20 mouse cellular contexts compared by ENCODE assay signal in the genomic region with DNA sequence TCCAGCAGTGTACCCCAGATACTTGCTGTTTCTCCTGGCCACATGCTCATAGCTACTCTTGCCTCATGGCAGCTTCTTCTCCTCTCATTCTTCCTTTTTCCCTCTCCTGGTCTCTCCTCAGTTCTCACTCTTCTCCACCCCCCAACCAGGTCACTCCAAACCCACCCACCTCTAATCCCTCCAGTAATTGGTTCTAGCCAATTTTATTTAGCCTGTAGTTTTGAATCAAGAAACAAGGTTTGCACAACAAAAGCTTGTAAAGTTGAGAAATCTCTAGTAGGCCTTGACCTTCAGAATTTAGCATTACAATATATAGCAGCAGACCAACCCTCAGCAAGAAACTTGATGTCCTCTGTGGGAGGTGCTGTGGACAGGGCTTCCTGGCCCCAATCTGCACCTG. TPM values are rescaled to one million over a fixed set of nuclear protein-coding genes. Genes with fewer than 3 reads are reported as not detected.
DNase-seq lines count a peak whose midpoint lies in the region; ATAC-seq and TF ChIP-seq lines count a peak whose summit lies in the region.
"Had no signal": no experiment of that assay in that cellular context is flagged by ENCODE, and none has a peak within 500 bp of the region (broad histone marks: within the 10 kb centered on the region; RNA-seq: fewer than 3 reads in every experiment).

No protein-coding gene starts in this region.

- 0 out of 2 replicates have a peak, but pooled peaks have one; percentile 17 for ATAC-seq in hindbrain, embryonic 16.5 days
- ATAC-seq in hindbrain, embryonic 12.5 days (ENCODE audit: low FRiP score), result no peak
- ATAC-seq: forebrain, embryonic 16.5 days had no signal

- no peak for TF ChIP-seq POLR2A in CH12.LX (IDR thresholded peaks at IDR 0.05; ENCODE audit: low read depth, low read length)
- no peak for TF ChIP-seq POLR2A in cerebellum, adult 2 months (IDR thresholded peaks at IDR 0.05; ENCODE audit: borderline replicate concordance, insufficient read depth, low read length)

- no peak for TF ChIP-seq EP300 in CH12.LX (IDR thresholded peaks at IDR 0.05; ENCODE audit: low read length)

- no peaks in the 10 kb centered on the region for H3K27me3 ChIP-seq in hindbrain, embryonic 16.5 days (replicated peaks; ENCODE audit: control insufficient read depth, insufficient read depth, low read length)
- no peaks in the 10 kb centered on the region for H3K27me3 ChIP-seq in hindbrain, embryonic 12.5 days
- H3K27me3 ChIP-seq in CH12.LX (replicated peaks), result no peaks in the 10 kb centered on the region
- H3K27me3 ChIP-seq in cerebellum, adult 2 months (ENCODE audit: control insufficient read depth, insufficient read depth, low read length), result no peaks in the 10 kb centered on the region
- H3K27me3 ChIP-seq: embryonic facial prominence, embryonic 13.5 days; forebrain, embryonic 12.5 days; heart, embryonic 15.5 days had no signal

- no peaks in the 10 kb centered on the region for H3K9me3 ChIP-seq in hindbrain, embryonic 16.5 days (ENCODE audit: control insufficient read depth, low read length)
- no peaks in the 10 kb centered on the region for H3K9me3 ChIP-seq in hindbrain, embryonic 12.5 days (replicated peaks)
- H3K9me3 ChIP-seq in CH12.LX (replicated peaks; ENCODE audit: low read length), result no peaks in the 10 kb centered on the region
- H3K9me3 ChIP-seq: embryonic facial prominence, embryonic 13.5 days; forebrain, embryonic 12.5 days; G1E; heart, embryonic 15.5 days had no signal

- no peak overlapping the region for H3K9ac ChIP-seq in hindbrain, embryonic 16.5 days (ENCODE audit: low read depth, low read length)
- H3K9ac ChIP-seq in hindbrain, embryonic 12.5 days, result no peak overlapping the region
- no peak overlapping the region for H3K9ac ChIP-seq in CH12.LX (ENCODE audit: insufficient read depth, low read depth)
- H3K9ac ChIP-seq: embryonic facial prominence, embryonic 13.5 days; forebrain, embryonic 12.5 days; heart, embryonic 15.5 days; hindbrain, embryonic 14.5 days had no signal

- H3K4me3 ChIP-seq in hindbrain, embryonic 16.5 days (ENCODE audit: low read length), result no peak overlapping the region
- H3K4me3 ChIP-seq in hindbrain, embryonic 12.5 days, result no peak overlapping the region
- H3K4me3 ChIP-seq in CH12.LX (replicated peaks in 1 of 3; ENCODE audit: low read depth in 2 of 3, low read length in 2 of 3, poor library complexity in 1 of 3) (no peak overlapping the region), macrophage (ENCODE audit: inconsistent target) (no peak overlapping the region)
- no peak overlapping the region for H3K4me3 ChIP-seq in cerebellum, adult 2 months (replicated peaks; ENCODE audit: insufficient read depth, low read depth, low read length)
- H3K4me3 ChIP-seq: embryonic facial prominence, embryonic 13.5 days; forebrain, embryonic 12.5 days; heart, adult 2 months; heart, embryonic 15.5 days had no signal

- TF ChIP-seq RAD21 in CH12.LX (IDR thresholded peaks at IDR 0.05; ENCODE audit: low read depth, low read length), result no peak

- dilution Hi-C loops in CH12.LX (cut with MboI; ENCODE audit: extremely low pct_ligation_motif_present, extremely low pct_unique_long_range_greater_than_20kb, low sequenced_read_pairs), result no loop called here

- in situ Hi-C loops in CH12.LX (cut with MboI; ENCODE audit: low pct_ligation_motif_present, low pct_unique_long_range_greater_than_20kb, low sequenced_read_pairs), result no loop called here

- DNase-seq in CH12.LX (ENCODE audit: extremely low read depth) (no peak), R1 (ENCODE audit: low read depth, low spot score) (peak; percentile 93)
- DNase-seq in thymus, postnatal 0 days (ENCODE audit: low spot score), result no peak
- DNase-seq in cerebellum, adult 2 months, result no peak
- DNase-seq: adrenal gland, postnatal 36 days; cerebellum, adult 11-12 months; cerebellum, adult 9-11 months; gastrocnemius, postnatal 10 days; heart, adult 2 months; heart, postnatal 14 days had no signal

- no peaks in the 10 kb centered on the region for H3K4me1 ChIP-seq in hindbrain, embryonic 16.5 days (ENCODE audit: control insufficient read depth, insufficient read depth, low read depth, low read length)
- H3K4me1 ChIP-seq in hindbrain, embryonic 12.5 days, result no peaks in the 10 kb centered on the region
- H3K4me1 ChIP-seq in CH12.LX (ENCODE audit: control insufficient read depth in 1 of 2, insufficient read depth in 2 of 2), result peaks cover 8 to 32% of the 10 kb centered on the region in 2 experiments
- no peaks in the 10 kb centered on the region for H3K4me1 ChIP-seq in cerebellum, adult 2 months (ENCODE audit: control insufficient read depth, insufficient read depth, low read length)
- H3K4me1 ChIP-seq: embryonic facial prominence, embryonic 13.5 days; forebrain, embryonic 12.5 days; heart, embryonic 15.5 days had no signal

- no peak overlapping the region for H3K4me2 ChIP-seq in hindbrain, embryonic 16.5 days (ENCODE audit: low read length)
- H3K4me2 ChIP-seq in hindbrain, embryonic 12.5 days (replicated peaks), result no peak overlapping the region
- H3K4me2 ChIP-seq in CH12.LX (ENCODE audit: insufficient read depth, low read depth, poor library complexity, severe bottlenecking), result no peak overlapping the region
- H3K4me2 ChIP-seq: embryonic facial prominence, embryonic 13.5 days; forebrain, embryonic 12.5 days; heart, embryonic 11.5 days; heart, embryonic 15.5 days; hindbrain, embryonic 14.5 days had no signal

- H3K36me3 ChIP-seq in hindbrain, embryonic 16.5 days (ENCODE audit: control insufficient read depth, insufficient read depth, low read length), result peaks cover 7% of the 10 kb centered on the region
- peaks cover 16% of the 10 kb centered on the region for H3K36me3 ChIP-seq in hindbrain, embryonic 12.5 days
- H3K36me3 ChIP-seq in CH12.LX (replicated peaks in 1 of 2; ENCODE audit: control insufficient read depth in 1 of 2, insufficient read depth in 1 of 2, low read length in 1 of 2) (peaks cover 18 to 61% of the 10 kb centered on the region in 2 experiments), macrophage (ENCODE audit: inconsistent target) (0 out of 2 replicates have a peak, but pooled peaks cover under 1% of the 10 kb centered on the region)

- no peak for TF ChIP-seq CTCF in CH12.LX (conservative IDR thresholded peaks at IDR 0.05 in 1 of 2, IDR thresholded peaks at IDR 0.05 in 1 of 2; ENCODE audit: low read depth in 2 of 2, low read length in 2 of 2)
- TF ChIP-seq CTCF in cerebellum, adult 2 months (IDR thresholded peaks at IDR 0.05; ENCODE audit: borderline replicate concordance, insufficient read depth, low read depth, low read length), result no peak

- H3K27ac ChIP-seq in hindbrain, embryonic 16.5 days (ENCODE audit: low read depth, low read length), result no peak overlapping the region
- no peak overlapping the region for H3K27ac ChIP-seq in hindbrain, embryonic 12.5 days
- H3K27ac ChIP-seq in CH12.LX (ENCODE audit: insufficient read depth, low read depth) (peak overlapping the region; percentile 25; the same call in 1 of the 2 replicates), macrophage (peak overlapping the region; percentile 21)
- H3K27ac ChIP-seq in cerebellum, adult 2 months (ENCODE audit: insufficient read depth, low read length), result no peak overlapping the region
- H3K27ac ChIP-seq: embryonic facial prominence, embryonic 13.5 days; forebrain, embryonic 12.5 days; heart, adult 2 months; heart, embryonic 15.5 days; hindbrain, embryonic 14.5 days had no signal

- H3K79me2 ChIP-seq in CH12.LX (replicated peaks; ENCODE audit: control insufficient read depth, extremely low read depth, insufficient read depth, poor library complexity, severe bottlenecking) (peaks cover 7% of the 10 kb centered on the region), macrophage (ENCODE audit: inconsistent target) (peaks cover 34% of the 10 kb centered on the region)

TF ChIP-seq in CH12.LX, 34 proteins besides CTCF, POLR2A, EP300 and RAD21:
- TF ChIP-seq CHD1 (IDR thresholded peaks at IDR 0.05; ENCODE audit: low read depth, low read length) (no peak), HCFC1 (IDR thresholded peaks at IDR 0.05; ENCODE audit: low read depth, low read length) (no peak), BHLHE40 (IDR thresholded peaks at IDR 0.05; ENCODE audit: low read depth, low read length) (no peak), KAT2A (IDR thresholded peaks at IDR 0.05; ENCODE audit: insufficient replicate concordance, low read length) (no peak), TCF12 (IDR thresholded peaks at IDR 0.05; ENCODE audit: low read depth, low read length) (no peak), JUND (conservative IDR thresholded peaks at IDR 0.05; ENCODE audit: low read depth, low read length) (no peak), JUN (IDR thresholded peaks at IDR 0.05; ENCODE audit: insufficient read depth, low read depth, low read length) (no peak), ZMIZ1 (IDR thresholded peaks at IDR 0.05; ENCODE audit: low read depth, low read length) (no peak), USF2 (conservative IDR thresholded peaks at IDR 0.05; ENCODE audit: low read depth, low read length) (no peak), ZKSCAN1 (IDR thresholded peaks at IDR 0.05; ENCODE audit: borderline replicate concordance, low read depth, low read length) (no peak)

RNA-seq across cellular contexts. Expression of a gene that starts 42.2 kb away (rescaled TPM):
- 11.9 and 15.2 TPM in 2 replicates for polyA plus RNA-seq in hindbrain, embryonic 16.5 days (2015; fragmentation: Nextera tagmentation; extraction: Ambion mirVana)
- 29.6 and 32.1 TPM in 2 replicates for polyA plus RNA-seq in hindbrain, embryonic 12.5 days (2016; fragmentation: Nextera tagmentation; extraction: Ambion mirVana)
- total RNA-seq in CH12.LX (2012; rRNA removed) (23.9 and 26.2 TPM in 2 replicates), CH12.LX (2014; rRNA removed) (30.7 and 31.8 TPM in 2 replicates)
- polyA plus RNA-seq in CH12.LX (2012; ENCODE audit: insufficient read length, low read depth) (33.5 and 47.3 TPM in 2 replicates), macrophage (2018) (18.3 to 24.5 TPM (median 22.6 TPM) in 3 replicates)
- total RNA-seq in macrophage (2018; cell fraction: chromatin; rRNA removed), result 100 to 1,000 TPM in 13 of 26 experiments, 10 to 100 TPM in 13; 47.1 to 130 (median 101) TPM
- total RNA-seq in macrophage (2018; cell fraction: cytosol; rRNA removed), result 10 to 100 TPM; 17.4 to 30.4 (median 24.6) TPM
- total RNA-seq in macrophage (2018; cell fraction: nucleus; rRNA removed), result 10 to 100 TPM; 32.3 to 96.0 (median 60.7) TPM
- 19.1 and 19.2 TPM in 2 replicates for polyA plus RNA-seq in thymus, postnatal 0 days (2015; fragmentation: Nextera tagmentation; extraction: Ambion mirVana)
- polyA plus RNA-seq in cerebellum, adult 2 months (2012; rRNA removed), result 35.1 and 40.5 TPM in 2 replicates

Comparison
In these comparisons a context has a peak if more than half of its experiments do, and no peak if none do; other contexts are left out.
1. H3K27ac ChIP-seq: peak in CH12.LX (single experiment) and macrophage (single experiment); none in hindbrain, embryonic 16.5 days (single experiment), hindbrain, embryonic 12.5 days (single experiment) and cerebellum, adult 2 months (single experiment).